14 mouse cellular contexts compared by ENCODE assay signal in the genomic region with DNA sequence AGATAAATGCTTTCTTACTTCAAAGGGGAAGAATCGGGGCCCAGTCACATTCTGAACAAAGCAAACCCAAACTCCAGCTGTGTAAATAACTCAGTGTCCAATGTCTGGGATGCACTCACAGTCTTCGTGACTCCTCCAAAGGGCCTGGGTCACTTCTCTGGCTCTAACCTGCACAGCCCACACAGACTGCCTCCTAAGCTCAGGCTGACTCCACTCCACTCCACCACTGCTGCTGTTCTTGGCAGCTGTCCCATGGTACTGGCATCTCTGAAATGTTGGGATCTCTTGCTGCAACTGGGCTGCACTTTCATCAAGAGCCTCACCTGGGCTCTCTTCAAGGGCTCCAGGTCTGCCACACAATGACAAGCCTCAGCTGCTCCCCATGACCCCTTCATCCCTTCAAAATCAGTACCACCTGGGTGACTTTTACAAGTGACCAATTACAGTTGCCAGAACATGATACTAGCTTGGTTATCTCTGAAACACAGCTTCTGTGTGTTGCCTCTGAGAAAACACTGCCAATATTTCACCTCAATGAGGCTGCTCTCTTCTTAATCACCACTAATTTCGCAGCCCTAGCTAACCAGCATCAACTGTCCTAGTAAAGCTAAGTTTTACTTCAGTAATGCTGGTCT. TPM values are rescaled to one million over a fixed set of nuclear protein-coding genes. Genes with fewer than 3 reads are reported as not detected.
DNase-seq lines count a peak whose midpoint lies in the region; TF ChIP-seq lines count a peak whose summit lies in the region.
"Had no signal": no experiment of that assay in that cellular context is flagged by ENCODE, and none has a peak within 500 bp of the region (broad histone marks: within the 10 kb centered on the region; RNA-seq: fewer than 3 reads in every experiment).

No protein-coding gene starts in this region.

- H3K4me1 ChIP-seq in kidney, adult 2 months (ENCODE audit: control insufficient read depth, insufficient read depth, low read length) = no peaks in the 10 kb centered on the region

- no peak for TF ChIP-seq CTCF in kidney, adult 2 months (conservative IDR thresholded peaks at IDR 0.05; ENCODE audit: insufficient read depth, insufficient read length, low read depth, low read length)
- TF ChIP-seq CTCF in brain, embryonic 14.5 days (IDR thresholded peaks at IDR 0.05; ENCODE audit: borderline replicate concordance, extremely low read depth, insufficient read depth, insufficient read length) = no peak

- no peak overlapping the region for H3K27ac ChIP-seq in kidney, adult 2 months (ENCODE audit: insufficient read depth, low read depth, low read length)
- H3K27ac ChIP-seq: embryonic facial prominence, embryonic 12.5 days; hindbrain, embryonic 13.5 days; limb, embryonic 15.5 days had no signal

- H3K27me3 ChIP-seq in kidney, adult 2 months (replicated peaks; ENCODE audit: control insufficient read depth, insufficient read depth, low read length) = no peaks in the 10 kb centered on the region
- H3K27me3 ChIP-seq: embryonic facial prominence, embryonic 12.5 days; hindbrain, embryonic 13.5 days; limb, embryonic 15.5 days; megakaryocyte, embryonic 14.5 days; Patski had no signal

- peak; percentile 34 for DNase-seq in kidney, adult 2 months
- DNase-seq in kidney, adult 9 months = no peak
- DNase-seq in brain, embryonic 14.5 days (ENCODE audit: low read depth) = peak; percentile 18
- DNase-seq in kidney, postnatal 10 days = peak; percentile 61
- DNase-seq in lung, postnatal 36 days = peak; percentile 72
- DNase-seq in spleen, postnatal 4 days (ENCODE audit: low spot score in 2 of 2) = no peak
- DNase-seq in adrenal gland, adult (ENCODE audit: inconsistent age in 2 of 2, low spot score in 1 of 2) = no peak
- DNase-seq: cerebellum, adult 9-11 months had no signal

- TF ChIP-seq POLR2A in kidney, adult 2 months (IDR thresholded peaks at IDR 0.05; ENCODE audit: low read depth, low read length) = no peak
- TF ChIP-seq POLR2A in brain, embryonic 14.5 days (IDR thresholded peaks at IDR 0.05; ENCODE audit: borderline replicate concordance, extremely low read depth, insufficient read depth, insufficient read length, poor library complexity, severe bottlenecking) = no peak

- H3K4me3 ChIP-seq in kidney, adult 2 months (ENCODE audit: insufficient read depth, low read depth, low read length) = no peak overlapping the region
- H3K4me3 ChIP-seq: embryonic facial prominence, embryonic 12.5 days; hindbrain, embryonic 13.5 days; limb, embryonic 15.5 days; megakaryocyte, embryonic 14.5 days had no signal

- 77% methylated on average over 3 of the region's 3 CpGs for WGBS in kidney, adult 2 months

- H3K36me3 ChIP-seq in kidney, adult 2 months (ENCODE audit: control insufficient read depth, insufficient read depth, low read length) = no peaks in the 10 kb centered on the region
- H3K36me3 ChIP-seq: embryonic facial prominence, embryonic 12.5 days; hindbrain, embryonic 13.5 days; limb, embryonic 15.5 days had no signal

RNA-seq across cellular contexts. Expression of a gene that starts 40.2 kb away (rescaled TPM):
- not detected in 2 replicates for polyA plus RNA-seq in kidney, adult 2 months (2012; rRNA removed)
- polyA plus RNA-seq in brain, embryonic 14.5 days (2012; rRNA removed) = not detected in 2 replicates
- polyA plus RNA-seq: embryonic facial prominence, embryonic 12.5 days; gonadal fat pad, adult 2 months; hindbrain, embryonic 13.5 days; limb, embryonic 15.5 days; Patski had no signal

Comparison
In these comparisons a context has a peak if more than half of its experiments do, and no peak if none do; other contexts are left out.
1. DNase-seq: peak in kidney, adult 2 months (single experiment), brain, embryonic 14.5 days (single experiment), kidney, postnatal 10 days (single experiment) and lung, postnatal 36 days (single experiment); none in kidney, adult 9 months (single experiment), spleen, postnatal 4 days (0 of 2) and adrenal gland, adult (0 of 2).